1 mouse cellular context compared by ENCODE assay signal in the genomic region with DNA sequence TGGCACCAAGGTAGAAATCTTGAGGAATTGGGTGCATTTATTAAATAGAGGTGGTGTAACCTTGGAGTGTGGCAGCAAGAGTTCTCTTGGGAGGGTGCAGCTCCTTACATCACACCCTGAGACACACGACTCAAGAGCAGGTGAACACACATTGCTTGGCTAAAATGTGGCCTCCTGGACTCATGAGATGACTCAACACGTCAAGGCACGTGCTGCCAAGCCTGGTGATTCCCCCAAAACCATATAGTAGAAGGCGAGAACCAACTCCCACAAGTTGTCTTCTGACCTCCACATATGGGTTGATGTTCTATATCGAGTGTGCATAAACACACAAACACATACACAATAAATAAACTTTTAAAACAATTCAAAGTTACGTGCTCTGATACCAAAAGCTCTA.
A peak's percentile ranks its signal among the peaks of the same experiment; 100 is the strongest.
TF ChIP-seq lines count a peak whose summit lies in the region.

No protein-coding gene starts in this region.

TF ChIP-seq in CH12.LX, 34 proteins besides CTCF, POLR2A, EP300 and RAD21:
- TF ChIP-seq ZMIZ1 (IDR thresholded peaks at IDR 0.05; ENCODE audit: low read depth, low read length) (no peak), BHLHE40 (IDR thresholded peaks at IDR 0.05; ENCODE audit: low read depth, low read length) (peak; percentile 95), JUND (conservative IDR thresholded peaks at IDR 0.05; ENCODE audit: low read depth, low read length) (0 out of 2 replicates have a peak, but pooled peaks have one; percentile 11), ETS1 (conservative IDR thresholded peaks at IDR 0.05; ENCODE audit: low read depth, low read length) (peak; percentile 34; the same call in 1 of the 2 replicates), KAT2A (IDR thresholded peaks at IDR 0.05; ENCODE audit: insufficient replicate concordance, low read length) (no peak), USF1 (IDR thresholded peaks at IDR 0.05; ENCODE audit: low read depth, low read length) (no peak), POLR2AphosphoS2 (IDR thresholded peaks at IDR 0.05; ENCODE audit: low read depth, low read length) (no peak), IRF4 (IDR thresholded peaks at IDR 0.05; ENCODE audit: low read depth, low read length) (peak; percentile 65; the same call in 1 of the 2 replicates), RCOR1 (conservative IDR thresholded peaks at IDR 0.05; ENCODE audit: low read depth, low read length) (no peak)
